Mouse (Mus musculus) liver, postnatal 0 days (tissue): Measurements from ENCODE around the gene Upf2.
"Not testable (repeated sequence)": the region's sequence is repeated elsewhere in the genome, so short reads cannot be mapped to it uniquely, and the experiment has no call there.

Experiments
- CTCF ChIP-seq: sonication (generic); IDR thresholded peaks from 2 replicates; pipeline ENCODE4 v1.5.1; 2016; ENCODE audit warnings: antibody characterized with exemption, low read depth
- EP300 ChIP-seq: IDR thresholded peaks from 2 replicates; pipeline ENCODE4 v1.6.1; 2016; ENCODE audit warnings: antibody characterized with exemption, low read depth, mild to moderate bottlenecking

DNA sequence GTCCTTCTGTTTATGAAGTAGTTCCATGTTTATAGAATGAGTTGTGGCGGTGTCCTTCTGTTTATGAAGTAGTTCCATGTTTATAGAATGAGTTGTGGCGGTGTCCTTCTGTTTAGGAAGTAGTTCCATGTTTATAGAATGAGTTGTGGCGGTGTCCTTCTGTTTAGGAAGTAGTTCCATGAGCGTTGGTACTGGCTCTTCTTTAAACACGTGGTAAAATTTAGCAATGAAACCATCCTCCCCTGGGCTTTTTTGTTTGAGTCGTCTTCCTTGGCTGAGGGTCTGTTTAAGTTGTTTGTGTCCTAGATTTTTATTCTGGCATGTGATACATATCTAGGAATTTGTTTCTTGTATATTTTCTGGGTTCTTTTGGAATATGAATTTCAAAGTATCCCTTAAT, 63.9 kb downstream of the Upf2 start:
- not testable (repeated sequence) for TF ChIP-seq CTCF, EP300
